Mouse (Mus musculus): ENCODE measurements at regions not wholly inside any gene's neighbourhood (a gene's known extent, or its start where the extent isn't known, plus 50 kb on each side); places are given as distances from the start of the nearest gene placed in this dataset.
A peak's percentile ranks its signal among the peaks of the same experiment; 100 is the strongest.

GRCm38 (mm10) chr8:6011182-6011581, 906.0 kb upstream of the Slc10a2 start:
- DNase-seq (ENCODE audit: low read depth, low spot score), result peak; percentile 39

GRCm38 (mm10) chr8:6010712-6011111, 905.6 kb upstream of the Slc10a2 start:
- no peak for DNase-seq (ENCODE audit: low read depth, low spot score)
- WGBS, result 48% methylated on average over 2 of the region's 2 CpGs

GRCm38 (mm10) chr8:6002612-6003011, 897.5 kb upstream of the Slc10a2 start:
- 82% methylated on average over 1 of the region's 1 CpGs for WGBS
- DNase-seq (ENCODE audit: low read depth, low spot score), result no peak

GRCm38 (mm10) chr8:5994846-5995245, 889.7 kb upstream of the Slc10a2 start:
- DNase-seq (ENCODE audit: low read depth, low spot score), result peak; percentile 27
- 52% methylated on average over 6 of the region's 6 CpGs for WGBS

- WGBS, result 80% methylated on average over 6 of the region's 6 CpGs
- no peak for DNase-seq (ENCODE audit: low read depth, low spot score)
These were observed 860.4 kb upstream of the Slc10a2 start for GRCm38 (mm10) chr8:5965403-5966015.

- no peak for DNase-seq (ENCODE audit: low read depth, low spot score)
- 43% methylated on average over 1 of the region's 1 CpGs for WGBS
These were observed 859.1 kb upstream of the Slc10a2 start for GRCm38 (mm10) chr8:5964299-5964698.

- WGBS, result 73% methylated on average over 3 of the region's 3 CpGs
- no peak for DNase-seq (ENCODE audit: low read depth, low spot score)
These were observed 832.9 kb upstream of the Slc10a2 start for GRCm38 (mm10) chr8:5938057-5938456.

- 75% methylated on average over 1 of the region's 1 CpGs for WGBS
- no peak for DNase-seq (ENCODE audit: low read depth, low spot score)
These were observed 813.0 kb upstream of the Slc10a2 start for GRCm38 (mm10) chr8:5918136-5918535.

Data from large intestine, adult 2 months (tissue).